Mouse (Mus musculus) lung, postnatal 0 days (tissue): Measurements from ENCODE around the gene Ensa.

Source experiments
- CTCF ChIP-seq: IDR thresholded peaks from 2 replicates; pipeline ENCODE4 v1.5.1; 2016; ENCODE audit warnings: antibody characterized with exemption, mild to moderate bottlenecking
- EP300 ChIP-seq: IDR thresholded peaks from 2 replicates; pipeline ENCODE4 v1.6.1; 2016; ENCODE audit warnings: antibody characterized with exemption, mild to moderate bottlenecking, control low read depth

DNA sequence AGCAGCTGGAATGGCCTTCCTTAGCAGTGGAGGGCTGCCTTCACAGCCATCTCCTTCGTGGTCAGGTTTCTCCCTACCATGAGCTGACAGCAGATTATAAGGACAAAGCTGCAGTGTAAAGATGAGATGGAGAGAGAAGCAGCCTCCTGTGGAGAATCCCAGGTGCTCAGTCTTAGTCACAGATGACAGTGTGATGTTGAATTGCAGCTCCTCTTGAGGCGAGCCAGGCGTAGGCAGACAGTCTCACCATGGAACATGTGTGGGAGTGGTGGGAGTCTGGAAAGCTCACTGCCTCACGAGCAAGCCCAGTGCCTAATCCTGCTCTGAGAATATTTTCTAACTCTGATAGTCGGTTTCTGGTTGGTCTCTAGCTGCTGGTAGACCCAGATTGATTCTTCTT is 3.0 kb downstream of the Ensa start:
- TF ChIP-seq EP300 (no peak), CTCF (no peak)
